Mouse (Mus musculus) heart, adult 2 months (tissue): Measurements from ENCODE around the gene Tbc1d21. TPM values are rescaled to one million over a fixed set of nuclear protein-coding genes. Genes with fewer than 3 reads are reported as not detected.

ENCODE experiments used
- DNase-seq, 2 experiments: peaks; one replicate each; pipeline ENCODE4 v3.0.0; 2021
- H3K27ac ChIP-seq: fragments of 200-600 bp; 2 replicates; pipeline ENCODE4 v1.8.1; 2022
- H3K27me3 ChIP-seq: fragments of 200-500 bp; 2 replicates; pipeline ENCODE4 v1.6.1; 2012; ENCODE audit warnings: mild to moderate bottlenecking, low read length, inconsistent platforms, mixed read lengths; ENCODE audit not compliant: control insufficient read depth, insufficient read depth
- H3K36me3 ChIP-seq: fragments of 200-500 bp; 2 replicates; pipeline ENCODE4 v1.6.1; 2012; ENCODE audit warnings: low read length, inconsistent platforms; ENCODE audit not compliant: control insufficient read depth, insufficient read depth
- H3K4me1 ChIP-seq: fragments of 200-500 bp; 2 replicates; pipeline ENCODE4 v1.6.1; 2011; ENCODE audit warnings: low read length; ENCODE audit not compliant: control insufficient read depth, insufficient read depth
- H3K4me3 ChIP-seq: fragments of 200-600 bp; 2 replicates; pipeline ENCODE4 v1.8.1; 2022
- H3K79me2 ChIP-seq: fragments of 200-500 bp; replicated peaks from 2 replicates; pipeline ENCODE4 v1.6.1; 2012; ENCODE audit warnings: mild to moderate bottlenecking, inconsistent platforms, low read length, moderate library complexity, mixed read lengths; ENCODE audit not compliant: control insufficient read depth, insufficient read depth
- H3K9ac ChIP-seq: fragments of 200-500 bp; 2 replicates; pipeline ENCODE4 v1.6.1; 2012; ENCODE audit warnings: low read depth, mild to moderate bottlenecking, control low read depth, inconsistent platforms, low read length, mixed read lengths
- CTCF ChIP-seq: fragments of 200-600 bp; IDR thresholded peaks from 2 replicates; pipeline ENCODE4 v1.8.1; 2022; ENCODE audit warnings: antibody characterized with exemption, mild to moderate bottlenecking, moderate library complexity
- EP300 ChIP-seq: fragments of 200-500 bp; IDR thresholded peaks from 2 replicates; pipeline ENCODE4 v1.6.1; 2011; ENCODE audit warnings: low read depth, low read length, control low read depth; ENCODE audit not compliant: insufficient read depth
- POLR2A ChIP-seq: fragments of 200-500 bp; IDR thresholded peaks from 2 replicates; pipeline ENCODE4 v1.6.1; 2011; ENCODE audit warnings: mild to moderate bottlenecking, low read depth, low read length, control low read depth; ENCODE audit not compliant: insufficient read depth
- WGBS: fragments of 180-500 bp; shearing (Covaris S2); methylation state at CpG from one replicate; pipeline ENCODE4 v1.1.7; 2018; 5-methylcytosine and 5-hydroxymethylcytosine counted together
- intact Hi-C: fragments of 180-260 bp; cut with DNase I; formaldehyde crosslinking; loops from one replicate; pipeline ENCODE4 v1.15.1; 2025
- polyA plus RNA-seq: library from polyadenylated mRNA; depleted of rRNA; stranded (reverse); fragments of >200 nt; gene quantifications from 2 replicates; pipeline ENCODE4 v1.2.3, GENCODE M21; 2012
- total RNA-seq, 2 experiments: library from RNA; stranded (reverse); gene quantifications; 2 replicates each; pipeline ENCODE4 v1.2.3; 2021

Gene Tbc1d21
- total and polyA plus RNA-seq, 3 experiments, result not detected

DNA sequence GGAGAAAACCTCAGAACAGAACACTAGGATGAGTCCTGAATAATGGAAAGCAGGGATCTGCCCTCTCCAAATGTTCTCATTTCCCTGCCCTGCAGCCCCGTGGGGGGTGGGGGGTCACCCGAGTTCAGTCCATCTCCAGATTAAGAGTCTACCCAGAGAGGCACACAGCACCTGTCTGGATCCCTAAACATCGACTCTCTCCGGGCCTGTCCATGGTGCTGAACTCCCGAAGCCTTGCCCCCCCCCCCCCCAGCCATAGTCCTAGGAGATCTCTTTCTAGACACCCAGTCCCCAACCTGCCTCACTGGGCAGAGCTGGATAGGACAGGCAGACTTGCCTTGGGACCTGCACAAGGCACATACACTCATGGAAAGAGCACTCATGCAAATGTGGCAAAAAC is 29.4 kb upstream of the Tbc1d21 start:
- H3K36me3 ChIP-seq, result no peaks in the 10 kb centered on the region
- intact Hi-C loops, result no loop called here
- H3K4me3 ChIP-seq, result no peak overlapping the region
- WGBS, result 14% methylated on average over 5 of the region's 5 CpGs
- TF ChIP-seq POLR2A (no peak), EP300 (no peak), CTCF (no peak)
- DNase-seq, result no peak
- no peaks in the 10 kb centered on the region for H3K4me1 ChIP-seq
- H3K9ac ChIP-seq, result no peak overlapping the region
- no peaks in the 10 kb centered on the region for H3K27me3 ChIP-seq
- no peak overlapping the region for H3K27ac ChIP-seq
- H3K79me2 ChIP-seq, result no peaks in the 10 kb centered on the region

DNA sequence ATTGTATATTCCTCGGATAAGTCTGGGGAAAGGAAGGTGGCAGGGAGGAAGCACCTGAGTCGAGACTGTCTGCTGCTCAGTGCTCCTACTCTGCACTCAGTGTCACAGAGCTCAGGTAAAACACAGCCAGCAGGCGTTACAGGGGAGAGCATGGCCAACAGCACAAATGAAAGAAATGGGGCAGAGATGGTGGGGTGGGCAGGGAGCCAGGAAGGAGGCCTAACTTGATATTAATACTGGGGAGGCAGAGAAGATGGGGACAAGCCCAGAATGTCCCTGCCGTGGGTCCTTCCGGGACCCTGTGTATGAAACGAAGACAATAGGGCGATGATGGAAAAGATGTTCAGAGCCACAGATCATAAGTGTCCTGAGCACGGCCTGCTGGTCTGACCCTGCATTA is 24.4 kb upstream of the Tbc1d21 start:
- H3K4me1 ChIP-seq, result no peaks in the 10 kb centered on the region
- intact Hi-C loops, result no loop called here
- H3K36me3 ChIP-seq, result no peaks in the 10 kb centered on the region
- TF ChIP-seq EP300 (no peak), CTCF (no peak), POLR2A (no peak)
- H3K27ac ChIP-seq, result no peak overlapping the region
- no peaks in the 10 kb centered on the region for H3K27me3 ChIP-seq
- 86% methylated on average over 8 of the region's 8 CpGs for WGBS
- no peak for DNase-seq
- no peak overlapping the region for H3K9ac ChIP-seq
- no peak overlapping the region for H3K4me3 ChIP-seq
- no peaks in the 10 kb centered on the region for H3K79me2 ChIP-seq

GRCm38 (mm10) chr9:58393875-58394274 is 23.6 kb upstream of the Tbc1d21 start:
- H3K27me3 ChIP-seq, result no peaks in the 10 kb centered on the region
- WGBS, result 47% methylated on average over 1 of the region's 1 CpGs
- no peak overlapping the region for H3K4me3 ChIP-seq
- no peak for DNase-seq
- no peak overlapping the region for H3K9ac ChIP-seq
- intact Hi-C loops, result no loop called here
- no peaks in the 10 kb centered on the region for H3K4me1 ChIP-seq
- no peaks in the 10 kb centered on the region for H3K36me3 ChIP-seq
- TF ChIP-seq EP300, result no peak
- TF ChIP-seq POLR2A, result no peak
- TF ChIP-seq CTCF, result no peak
- no peak overlapping the region for H3K27ac ChIP-seq
- no peaks in the 10 kb centered on the region for H3K79me2 ChIP-seq

DNA sequence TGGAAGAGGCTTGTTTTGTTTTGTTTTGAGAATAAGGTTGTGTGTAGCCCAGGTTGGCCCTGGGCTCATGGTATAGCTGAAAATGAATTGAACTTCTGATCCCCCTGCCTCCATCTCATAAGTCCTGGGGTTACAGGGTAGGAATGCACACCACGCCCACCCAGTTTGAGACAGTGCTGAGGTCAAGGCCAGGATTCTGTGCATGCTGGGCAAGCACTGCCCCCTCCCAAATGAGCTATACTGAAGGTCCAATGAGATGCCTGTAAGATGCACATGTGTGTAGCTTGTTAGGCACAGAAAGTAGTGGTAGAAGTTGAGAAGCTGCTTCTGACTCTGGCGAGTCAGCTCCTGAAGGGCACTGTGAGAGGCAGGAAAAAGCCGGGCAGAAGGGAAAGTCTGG is 18.1 kb upstream of the Tbc1d21 start:
- DNase-seq, result no peak
- no peak for TF ChIP-seq EP300
- no peak for TF ChIP-seq CTCF
- TF ChIP-seq POLR2A, result no peak
- 74% methylated on average over 3 of the region's 3 CpGs for WGBS
- H3K4me3 ChIP-seq, result no peak overlapping the region
- H3K27ac ChIP-seq, result no peak overlapping the region
- H3K9ac ChIP-seq, result no peak overlapping the region
- no peaks in the 10 kb centered on the region for H3K4me1 ChIP-seq
- intact Hi-C loops, result no loop called here
- H3K27me3 ChIP-seq, result no peaks in the 10 kb centered on the region
- no peaks in the 10 kb centered on the region for H3K36me3 ChIP-seq
- no peaks in the 10 kb centered on the region for H3K79me2 ChIP-seq

DNA sequence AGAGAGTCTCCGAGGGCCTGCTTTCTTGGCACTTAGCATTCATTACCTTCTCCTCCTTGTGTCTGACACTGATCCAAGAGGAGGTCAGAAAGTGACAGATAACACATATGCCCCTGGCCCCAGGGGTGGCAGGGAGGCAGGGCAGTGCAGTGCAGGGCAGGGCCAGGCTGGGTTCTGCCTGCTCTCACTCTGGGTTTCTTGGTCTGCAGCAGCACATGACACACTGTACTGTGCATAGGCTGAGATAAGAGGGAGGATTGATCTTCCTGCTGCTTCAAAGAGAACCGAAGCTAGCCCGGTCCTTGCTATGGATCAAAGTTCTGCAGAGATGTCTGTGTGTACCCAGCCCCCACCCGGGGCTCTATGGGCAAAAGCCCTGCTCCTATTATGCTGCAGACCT is 8.6 kb upstream of the Tbc1d21 start:
- H3K79me2 ChIP-seq, result no peaks in the 10 kb centered on the region
- H3K9ac ChIP-seq, result no peak overlapping the region
- H3K4me1 ChIP-seq, result no peaks in the 10 kb centered on the region
- 39% methylated on average over 4 of the region's 4 CpGs for WGBS
- TF ChIP-seq POLR2A, result no peak
- TF ChIP-seq EP300, result no peak
- TF ChIP-seq CTCF, result no peak
- no peak overlapping the region for H3K27ac ChIP-seq
- H3K4me3 ChIP-seq, result no peak overlapping the region
- no peaks in the 10 kb centered on the region for H3K36me3 ChIP-seq
- H3K27me3 ChIP-seq, result no peaks in the 10 kb centered on the region
- no peak for DNase-seq
- intact Hi-C loops, result no loop called here

- no peaks in the 10 kb centered on the region for H3K4me1 ChIP-seq
- intact Hi-C loops, result no loop called here
- H3K9ac ChIP-seq, result no peak overlapping the region
- no peak for TF ChIP-seq POLR2A
- no peak for TF ChIP-seq CTCF
- TF ChIP-seq EP300, result no peak
- H3K79me2 ChIP-seq, result no peaks in the 10 kb centered on the region
- WGBS, result 82% methylated on average over 12 of the region's 12 CpGs
- H3K4me3 ChIP-seq, result no peak overlapping the region
- H3K27ac ChIP-seq, result no peak overlapping the region
- no peak for DNase-seq
- H3K27me3 ChIP-seq, result no peaks in the 10 kb centered on the region
- H3K36me3 ChIP-seq, result no peaks in the 10 kb centered on the region
Measured at GRCm38 (mm10) chr9:58373912-58374431, 3.7 kb upstream of the Tbc1d21 start.
